In genomic region chr2:124612276-124612675, GRCm38 (mm10) we compare ENCODE assay signal across 8 mouse cellular contexts.
A peak's percentile ranks its signal among the peaks of the same experiment; 100 is the strongest.
DNase-seq lines count a peak whose midpoint lies in the region; ATAC-seq and TF ChIP-seq lines count a peak whose summit lies in the region.

No protein-coding gene starts in this region.

- no peaks in the 10 kb centered on the region for H3K36me3 ChIP-seq in kidney, embryonic 16.5 days (ENCODE audit: insufficient read depth, low read length)
- no peaks in the 10 kb centered on the region for H3K36me3 ChIP-seq in hindbrain, postnatal 0 days (ENCODE audit: insufficient read depth, low read length)
- H3K36me3 ChIP-seq in myocyte (ENCODE audit: control insufficient read depth, insufficient read depth), result no peaks in the 10 kb centered on the region

- WGBS in kidney, embryonic 16.5 days, result 20% methylated on average over 6 of the region's 6 CpGs
- WGBS in hindbrain, postnatal 0 days, result 14% methylated on average over 6 of the region's 6 CpGs

- ATAC-seq in kidney, embryonic 16.5 days (ENCODE audit: low FRiP score, low TSS enrichment), result no peak
- peak; percentile 19; the same call in 1 of the 2 replicates for ATAC-seq in hindbrain, postnatal 0 days

- peak overlapping the region; percentile 89 for H3K4me2 ChIP-seq in kidney, embryonic 16.5 days (replicated peaks; ENCODE audit: low read depth, low read length)
- H3K4me2 ChIP-seq in hindbrain, postnatal 0 days (ENCODE audit: low read depth, low read length), result peak overlapping the region; percentile 83
- peak overlapping the region; percentile 92 for H3K4me2 ChIP-seq in myocyte (ENCODE audit: low read depth)

- TF ChIP-seq POLR2A in cortical plate, adult 2 months (IDR thresholded peaks at IDR 0.05; ENCODE audit: extremely low read depth, insufficient read depth, low read length), result no peak
- no peak for TF ChIP-seq POLR2A in myocyte (IDR thresholded peaks at IDR 0.05; ENCODE audit: insufficient read length, low read depth)

- no peak overlapping the region for H3ac ChIP-seq in myocyte (ENCODE audit: control insufficient read depth, insufficient read length)

- H3K27ac ChIP-seq in kidney, embryonic 16.5 days (ENCODE audit: low read length), result no peak overlapping the region
- H3K27ac ChIP-seq in cortical plate, adult 2 months (ENCODE audit: insufficient read depth, low read length), result no peak overlapping the region
- peak overlapping the region; percentile 93 for H3K27ac ChIP-seq in hindbrain, postnatal 0 days

- H3K27me3 ChIP-seq in kidney, embryonic 16.5 days (ENCODE audit: insufficient read depth, low read length), result no peaks in the 10 kb centered on the region
- H3K27me3 ChIP-seq in hindbrain, postnatal 0 days (ENCODE audit: insufficient read depth, low read length), result no peaks in the 10 kb centered on the region
- H3K27me3 ChIP-seq in myocyte (ENCODE audit: control insufficient read depth, insufficient read depth, insufficient read length), result no peaks in the 10 kb centered on the region

- peaks cover 47% of the 10 kb centered on the region for H3K4me1 ChIP-seq in kidney, embryonic 16.5 days (ENCODE audit: insufficient read depth, low read length)
- 0 out of 2 replicates have a peak, but pooled peaks cover 2% of the 10 kb centered on the region for H3K4me1 ChIP-seq in cortical plate, adult 2 months (ENCODE audit: control insufficient read depth, insufficient read depth, low read length)
- H3K4me1 ChIP-seq in hindbrain, postnatal 0 days (ENCODE audit: insufficient read depth, low read length), result peaks cover 11% of the 10 kb centered on the region

- DNase-seq in kidney, adult 8-10 months, result no peak
- DNase-seq in hindbrain, postnatal 0 days (ENCODE audit: low spot score), result peak; percentile 77
- DNase-seq in layer of hippocampus, postnatal 36 days, result no peak
- no peak for DNase-seq in spleen, adult 18-20 months
- no peak for DNase-seq in right cerebral cortex, postnatal 10 days (ENCODE audit: low spot score in 2 of 2)

- peak overlapping the region; percentile 8 for H3K9ac ChIP-seq in kidney, embryonic 16.5 days (replicated peaks; ENCODE audit: low read length)
- peak overlapping the region; percentile 84 for H3K9ac ChIP-seq in hindbrain, postnatal 0 days (replicated peaks; ENCODE audit: low read length)

- TF ChIP-seq CTCF in cortical plate, adult 2 months (IDR thresholded peaks at IDR 0.05; ENCODE audit: extremely low read depth, insufficient read depth, low read length), result no peak
- TF ChIP-seq CTCF in hindbrain, postnatal 0 days (IDR thresholded peaks at IDR 0.05; ENCODE audit: low read depth), result no peak

- no peaks in the 10 kb centered on the region for H3K79me2 ChIP-seq in myocyte (ENCODE audit: control insufficient read depth, insufficient read depth)

- H3K9me3 ChIP-seq in kidney, embryonic 16.5 days (ENCODE audit: low read length), result no peaks in the 10 kb centered on the region
- no peaks in the 10 kb centered on the region for H3K9me3 ChIP-seq in hindbrain, postnatal 0 days (ENCODE audit: low read length)

- H3K4me3 ChIP-seq in kidney, embryonic 16.5 days (ENCODE audit: low read length), result peak overlapping the region; percentile 82
- peak overlapping the region; percentile 24 for H3K4me3 ChIP-seq in cortical plate, adult 2 months (ENCODE audit: insufficient read depth, low read length)
- peak overlapping the region; percentile 94 for H3K4me3 ChIP-seq in hindbrain, postnatal 0 days (ENCODE audit: low read length)
- no peak overlapping the region for H3K4me3 ChIP-seq in myocyte

TF ChIP-seq in myocyte, 11 proteins besides CTCF, POLR2A, EP300 and RAD21:
- no peak for TF ChIP-seq TCF12 (IDR thresholded peaks at IDR 0.05; ENCODE audit: insufficient read depth, poor library complexity, severe bottlenecking)
- no peak for TF ChIP-seq SRF (IDR thresholded peaks at IDR 0.05; ENCODE audit: control insufficient read depth, insufficient read length, low read depth)
- TF ChIP-seq E2F4 (IDR thresholded peaks at IDR 0.05; ENCODE audit: insufficient read depth), result no peak
- no peak for TF ChIP-seq MAX (IDR thresholded peaks at IDR 0.05; ENCODE audit: low read depth)
- TF ChIP-seq REST (IDR thresholded peaks at IDR 0.05; ENCODE audit: insufficient read depth, insufficient read length), result no peak
- TF ChIP-seq USF1 (IDR thresholded peaks at IDR 0.05; ENCODE audit: low read depth), result no peak
- TF ChIP-seq MYOD1 (IDR thresholded peaks at IDR 0.05; ENCODE audit: control insufficient read depth in 1 of 3, insufficient read length in 2 of 3, low read depth in 2 of 3), result no peak
- TF ChIP-seq CEBPB (IDR thresholded peaks at IDR 0.05; ENCODE audit: insufficient read depth, poor library complexity, severe bottlenecking), result no peak
- no peak for TF ChIP-seq TCF3 (IDR thresholded peaks at IDR 0.05; ENCODE audit: insufficient read length, low read depth)
- no peak for TF ChIP-seq MYOG (IDR thresholded peaks at IDR 0.05; ENCODE audit: control insufficient read depth in 1 of 3, insufficient read depth in 1 of 3, insufficient read length in 2 of 3, low read depth in 2 of 3)
- TF ChIP-seq POLR2AphosphoS2 (IDR thresholded peaks at IDR 0.05; ENCODE audit: insufficient read length, low read depth), result no peak
TF ChIP-seq in myocyte: peak in this region for 0.
